Mouse (Mus musculus) bone marrow, adult 2 months (tissue): ENCODE results near the gene Stom. TPM values are rescaled to one million over a fixed set of nuclear protein-coding genes. Genes with fewer than 3 reads are reported as not detected.

Experiments used
- H3K27ac ChIP-seq: fragments of 200-500 bp; 2 replicates; pipeline ENCODE4 v1.5.1; 2012; ENCODE audit warnings: low read depth, mild to moderate bottlenecking, control low read depth, inconsistent platforms, low read length; ENCODE audit not compliant: control insufficient read depth, poor library complexity, insufficient read depth
- H3K4me1 ChIP-seq: fragments of 200-500 bp; 2 replicates; pipeline ENCODE4 v1.6.1; 2011; ENCODE audit warnings: low read length; ENCODE audit not compliant: control insufficient read depth, insufficient read depth
- H3K4me3 ChIP-seq: fragments of 200-500 bp; replicated peaks from 2 replicates; pipeline ENCODE3; 2011; ENCODE audit warnings: mild to moderate bottlenecking, low read depth, low read length, control low read depth; ENCODE audit not compliant: control insufficient read depth
- CTCF ChIP-seq: fragments of 200-500 bp; IDR thresholded peaks from 2 replicates; pipeline ENCODE4 v1.5.1; 2011; ENCODE audit warnings: low read length, control low read depth; ENCODE audit not compliant: control insufficient read depth, insufficient read depth
- POLR2A ChIP-seq: fragments of 200-500 bp; IDR thresholded peaks from 2 replicates; pipeline ENCODE4 v1.6.1; 2011; ENCODE audit warnings: low read depth, mild to moderate bottlenecking, control low read depth, low read length, borderline replicate concordance; ENCODE audit not compliant: control insufficient read depth
- WGBS: fragments of 180-500 bp; shearing (Covaris S2); methylation state at CpG from one replicate; pipeline ENCODE4 v1.1.7; 2018; 5-methylcytosine and 5-hydroxymethylcytosine counted together
- polyA plus RNA-seq: library from polyadenylated mRNA; stranded (reverse); fragments of >200 nt; gene quantifications from 2 replicates; pipeline ENCODE4 v1.2.4, GENCODE M21; 2011; ENCODE audit warnings: low replicate concordance; ENCODE audit not compliant: missing spikeins, insufficient read depth, insufficient read length

The Stom gene
- polyA plus RNA-seq, 1 experiment = 203 TPM

GRCm38 (mm10) chr2:35267876-35268566, 68.8 kb downstream of the Stom start:
- H3K27ac ChIP-seq = no peak overlapping the region
- no peak for TF ChIP-seq CTCF
- no peak for TF ChIP-seq POLR2A
- no peaks in the 10 kb centered on the region; the same call in 1 of the 2 replicates for H3K4me1 ChIP-seq
- WGBS = 82% methylated on average over 10 of the region's 10 CpGs
- H3K4me3 ChIP-seq = no peak overlapping the region

GRCm38 (mm10) chr2:35267156-35267875, 69.5 kb downstream of the Stom start:
- no peak for TF ChIP-seq POLR2A
- TF ChIP-seq CTCF = no peak
- no peaks in the 10 kb centered on the region; the same call in 1 of the 2 replicates for H3K4me1 ChIP-seq
- no peak overlapping the region for H3K4me3 ChIP-seq
- WGBS = 86% methylated on average over 13 of the region's 13 CpGs
- H3K27ac ChIP-seq = no peak overlapping the region

GRCm38 (mm10) chr2:35266251-35266905, 70.4 kb downstream of the Stom start:
- 74% methylated on average over 9 of the region's 9 CpGs for WGBS
- H3K4me3 ChIP-seq = no peak overlapping the region
- TF ChIP-seq CTCF = no peak
- TF ChIP-seq POLR2A = no peak

GRCm38 (mm10) chr2:35265775-35266174, 71.0 kb downstream of the Stom start:
- H3K27ac ChIP-seq = no peak overlapping the region
- H3K4me1 ChIP-seq = no peaks in the 10 kb centered on the region; the same call in 1 of the 2 replicates
- WGBS = 58% methylated on average over 8 of the region's 8 CpGs
- no peak overlapping the region for H3K4me3 ChIP-seq
- TF ChIP-seq CTCF = no peak
- no peak for TF ChIP-seq POLR2A

More at GRCm38 (mm10) chr2:35266251-35266905, 70.4 kb downstream of the Stom start:
- Histone ChIP-seq H3K27ac (no peak overlapping the region), H3K4me1 (no peaks in the 10 kb centered on the region; the same call in 1 of the 2 replicates)

GRCm38 (mm10) chr2:35265296-35265695, 71.5 kb downstream of the Stom start:
- TF ChIP-seq CTCF = peak; percentile 59
- no peak for TF ChIP-seq POLR2A
- WGBS = 20% methylated on average over 8 of the region's 8 CpGs
- Histone ChIP-seq H3K4me3 (no peak overlapping the region), H3K4me1 (no peaks in the 10 kb centered on the region; the same call in 1 of the 2 replicates), H3K27ac (no peak overlapping the region)

GRCm38 (mm10) chr2:35264095-35264494, 72.7 kb downstream of the Stom start:
- Histone ChIP-seq H3K4me1 (no peaks in the 10 kb centered on the region; the same call in 1 of the 2 replicates), H3K27ac (no peak overlapping the region), H3K4me3 (no peak overlapping the region)
- TF ChIP-seq POLR2A = no peak
- no peak for TF ChIP-seq CTCF
- WGBS = 19% methylated on average over 1 of the region's 1 CpGs

Other genes starting within 250 kb of the Stom start
- 1.1 and 2.4 TPM in 2 replicates for gene AI182371, start 235.4 kb downstream of the Stom start, polyA plus RNA-seq
- 57.3 and 75.4 TPM in 2 replicates for gene Cntrl, start 227.5 kb downstream of the Stom start, polyA plus RNA-seq
- gene Rab14, start 135.9 kb downstream of the Stom start, polyA plus RNA-seq = 40.2 and 77.1 TPM in 2 replicates
- 38.0 and 94.8 TPM in 2 replicates for gene Gsn, start 80.6 kb downstream of the Stom start, polyA plus RNA-seq
- not detected in 2 replicates for gene 4930568D16Rik, start 30.8 kb upstream of the Stom start, polyA plus RNA-seq
- gene 4930402F06Rik, start 60.2 kb upstream of the Stom start, polyA plus RNA-seq = not detected in 2 replicates
- gene Ggta1, start 126.3 kb upstream of the Stom start, polyA plus RNA-seq = 7.3 and 16.2 TPM in 2 replicates
- 6.0 and 9.8 TPM in 2 replicates for gene Dab2ip, start 221.3 kb upstream of the Stom start, polyA plus RNA-seq